Mouse (Mus musculus) erythroblast, embryonic 14.5 days (primary cell): ENCODE measurements around the gene Gm44511.

Experiments
- GATA1 ChIP-seq: IDR thresholded peaks from 2 replicates; pipeline ENCODE4 v1.6.1; 2012; ENCODE audit warnings: low read length, inconsistent platforms, mixed read lengths
- TAL1 ChIP-seq: IDR thresholded peaks from 3 replicates; pipeline ENCODE4 v1.6.1; 2012; ENCODE audit warnings: low read length, inconsistent platforms, mixed read lengths

DNA sequence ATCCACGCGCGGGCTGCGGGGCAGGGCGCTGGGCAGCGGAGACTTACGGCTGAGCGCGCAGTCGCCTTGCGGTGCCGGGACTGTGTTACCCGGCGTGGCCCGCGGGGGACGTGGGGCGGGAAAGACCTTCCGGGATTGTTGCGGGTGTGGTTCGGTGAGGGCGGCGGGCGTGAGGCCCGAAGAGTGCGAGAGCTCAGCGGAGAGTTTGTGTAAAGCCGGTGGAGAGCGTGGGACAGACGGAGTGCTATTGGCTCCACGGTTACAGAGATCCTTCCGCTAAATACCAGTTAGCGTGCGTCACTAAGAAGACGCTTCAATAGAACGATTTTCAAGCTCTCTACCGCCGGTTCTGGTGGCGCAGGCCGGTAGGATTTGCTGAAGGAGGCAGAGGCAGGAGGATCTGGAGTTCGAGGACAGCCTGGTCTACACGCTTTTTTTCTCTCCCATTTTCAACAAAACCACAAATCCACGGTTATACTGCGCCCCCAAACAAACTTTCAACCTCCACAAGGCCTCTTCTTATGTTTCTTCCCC, 16.9 kb upstream of the Gm44511 start:
- no peak for TF ChIP-seq TAL1
- no peak for TF ChIP-seq GATA1
